Mouse (Mus musculus): ENCODE measurements around the gene Rpl37.
A peak's percentile ranks its signal among the peaks of the same experiment; 100 is the strongest.

Gene Rpl37

DNA sequence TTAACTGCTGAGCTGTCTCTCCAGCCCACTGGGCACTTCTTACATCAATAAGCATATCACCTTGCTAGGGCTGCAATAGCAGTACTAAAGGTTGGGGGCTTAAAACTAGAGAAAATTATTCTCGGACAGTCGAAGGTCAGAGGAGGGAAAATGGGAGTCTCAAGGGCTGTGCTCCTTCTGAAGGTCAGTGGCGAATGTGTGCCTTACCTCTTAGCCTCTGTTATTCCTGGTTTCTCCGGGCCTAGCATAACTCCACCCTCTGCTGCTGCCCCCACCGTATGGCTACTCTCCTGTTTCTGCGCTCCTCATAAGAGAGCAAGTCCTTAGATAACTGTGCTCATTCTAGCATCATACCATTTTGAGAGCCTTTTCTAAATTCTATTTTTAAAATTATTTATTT lies 35.7 kb downstream of the Rpl37 start:
- DNase-seq (ENCODE audit: low read depth, low spot score) = no peak

- no peak for DNase-seq (ENCODE audit: low read depth, low spot score)
Observed at GRCm38 (mm10) chr15:5154621-5155020, 38.2 kb downstream of the Rpl37 start.

- no peak for DNase-seq (ENCODE audit: low read depth, low spot score)
Observed at GRCm38 (mm10) chr15:5155093-5155492, 38.6 kb downstream of the Rpl37 start.

DNA sequence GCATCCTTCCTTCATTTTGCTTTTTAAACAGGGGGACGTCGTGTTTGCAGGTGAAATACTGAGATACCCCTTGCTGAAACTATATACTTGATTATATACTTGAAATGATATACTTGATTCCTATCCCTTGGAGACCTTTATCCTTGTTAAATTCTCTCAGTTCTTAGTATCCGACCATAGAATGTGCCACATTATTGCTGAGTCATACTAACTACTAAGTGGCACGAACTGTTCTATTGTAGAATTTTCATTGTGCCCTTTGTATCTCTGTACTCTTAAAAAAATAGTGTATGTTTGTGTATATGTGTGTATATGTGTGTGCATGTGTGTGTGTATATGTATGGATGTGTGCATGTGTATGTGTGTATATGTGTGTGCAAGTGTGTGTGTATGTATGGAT lies 39.9 kb downstream of the Rpl37 start:
- no peak for DNase-seq (ENCODE audit: low read depth, low spot score)

DNA sequence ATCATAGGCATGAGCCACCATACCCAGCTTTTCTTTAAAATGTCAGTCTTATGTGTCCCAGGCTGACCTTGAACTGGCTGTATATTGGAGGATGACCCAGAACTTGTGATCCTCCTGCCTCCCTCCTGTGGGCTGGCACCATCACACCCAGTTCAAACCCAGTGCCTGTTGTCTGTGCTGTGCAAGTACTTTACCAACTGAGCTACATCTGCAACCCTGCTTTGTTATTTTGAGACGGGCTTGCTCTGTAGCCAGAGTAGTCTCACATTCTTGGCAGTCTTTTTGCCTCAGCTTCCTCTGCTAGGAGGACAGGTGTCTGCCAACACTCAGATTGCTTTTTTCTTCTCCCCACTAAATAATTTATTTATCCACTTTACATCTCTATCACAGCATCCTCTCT lies 40.9 kb downstream of the Rpl37 start:
- DNase-seq (ENCODE audit: low read depth, low spot score) = peak; percentile 39

DNA sequence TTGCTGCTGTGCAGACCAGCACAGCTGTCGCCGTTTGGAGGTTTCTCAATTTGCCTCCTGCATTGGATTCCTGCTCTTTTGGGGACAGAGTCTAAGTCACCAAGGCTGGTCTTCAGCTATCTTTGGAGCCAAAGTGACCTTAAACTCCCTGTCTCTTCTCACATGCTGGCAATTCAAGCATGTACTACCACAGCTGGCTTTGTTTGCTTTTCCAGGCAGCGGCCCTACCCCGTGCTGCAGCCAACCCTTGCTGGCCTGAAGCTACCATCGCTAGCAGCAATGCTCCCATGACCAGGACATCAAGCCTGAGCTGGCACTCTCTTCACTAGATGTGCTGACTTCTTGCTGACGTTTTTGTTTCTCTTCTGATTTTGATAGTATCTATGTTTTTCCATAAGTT lies 42.4 kb downstream of the Rpl37 start:
- DNase-seq (ENCODE audit: low read depth, low spot score) = peak; percentile 27

- no peak for DNase-seq (ENCODE audit: low read depth, low spot score)
Observed at GRCm38 (mm10) chr15:5165121-5165773, 48.8 kb downstream of the Rpl37 start.
